Mouse (Mus musculus) midbrain, embryonic 13.5 days (tissue): ENCODE measurements at regions not wholly inside any gene's neighbourhood (a gene's known extent, or its start where the extent isn't known, plus 50 kb on each side); places are given as distances from the start of the nearest gene placed in this dataset.

Source experiments
- ATAC-seq: fragments of 200-750 bp; cut with Nextera tagmentation; 2 replicates; pipeline ENCODE4 v1.8.0; 2017; ENCODE audit warnings: mild to moderate bottlenecking, moderate TSS enrichment, moderate library complexity
- H3K27ac ChIP-seq: fragments of 300-500 bp; sonication (generic); 2 replicates; pipeline ENCODE4 v1.5.1; 2015; ENCODE audit warnings: inconsistent platforms, mild to moderate bottlenecking, moderate library complexity
- H3K27me3 ChIP-seq: fragments of 300-500 bp; sonication (generic); 2 replicates; pipeline ENCODE4 v1.6.1; 2015; ENCODE audit warnings: mild to moderate bottlenecking, inconsistent platforms
- H3K36me3 ChIP-seq: fragments of 300-500 bp; sonication (generic); 2 replicates; pipeline ENCODE4 v1.6.1; 2015; ENCODE audit warnings: mild to moderate bottlenecking, inconsistent platforms
- H3K4me1 ChIP-seq: fragments of 300-500 bp; sonication (generic); replicated peaks from 2 replicates; pipeline ENCODE4 v1.6.1; 2015; ENCODE audit warnings: inconsistent platforms
- H3K4me2 ChIP-seq: fragments of 300-500 bp; sonication (generic); replicated peaks from 2 replicates; pipeline ENCODE4 v1.6.1; 2015; ENCODE audit warnings: moderate library complexity, mild to moderate bottlenecking, inconsistent platforms
- H3K4me3 ChIP-seq: fragments of 300-500 bp; sonication (generic); replicated peaks from 2 replicates; pipeline ENCODE4 v1.5.1; 2015; ENCODE audit warnings: mild to moderate bottlenecking, inconsistent platforms
- H3K9ac ChIP-seq: fragments of 300-500 bp; sonication (generic); replicated peaks from 2 replicates; pipeline ENCODE4 v1.6.1; 2015; ENCODE audit warnings: mild to moderate bottlenecking, inconsistent platforms
- H3K9me3 ChIP-seq: fragments of 300-500 bp; sonication (generic); 2 replicates; pipeline ENCODE4 v1.6.1; 2016; ENCODE audit warnings: mild to moderate bottlenecking, inconsistent platforms
- WGBS: fragments of 180-500 bp; shearing (Covaris S2); methylation state at CpG from one replicate; pipeline ENCODE4 v1.1.7; 2015; 5-methylcytosine and 5-hydroxymethylcytosine counted together

GRCm38 (mm10) chr2:75557392-75557791, 101.7 kb upstream of the Hnrnpa3 start:
- no peak for ATAC-seq
- WGBS: 87% methylated on average over 11 of the region's 11 CpGs
- Histone ChIP-seq H3K27me3 (no peaks in the 10 kb centered on the region), H3K36me3 (no peaks in the 10 kb centered on the region), H3K9me3 (no peaks in the 10 kb centered on the region), H3K4me3 (no peak overlapping the region), H3K27ac (no peak overlapping the region), H3K4me2 (no peak overlapping the region), H3K4me1 (peaks cover 4% of the 10 kb centered on the region; the same call in 1 of the 2 replicates), H3K9ac (no peak overlapping the region)

- no peak overlapping the region for H3K4me3 ChIP-seq
- no peak overlapping the region for H3K27ac ChIP-seq
- H3K9me3 ChIP-seq: no peaks in the 10 kb centered on the region
- no peak overlapping the region for H3K4me2 ChIP-seq
- H3K36me3 ChIP-seq: no peaks in the 10 kb centered on the region
- H3K9ac ChIP-seq: no peak overlapping the region
- no peak for ATAC-seq
- H3K27me3 ChIP-seq: no peaks in the 10 kb centered on the region
- H3K4me1 ChIP-seq: peaks cover 4% of the 10 kb centered on the region; the same call in 1 of the 2 replicates
- WGBS: 62% methylated on average over 6 of the region's 6 CpGs
Observed at GRCm38 (mm10) chr2:75559920-75560319, 99.1 kb upstream of the Hnrnpa3 start.

- WGBS: 69% methylated on average over 9 of the region's 9 CpGs
- Histone ChIP-seq H3K4me2 (no peak overlapping the region), H3K36me3 (no peaks in the 10 kb centered on the region), H3K4me1 (peaks cover 4% of the 10 kb centered on the region; the same call in 1 of the 2 replicates), H3K27ac (no peak overlapping the region), H3K4me3 (no peak overlapping the region), H3K9ac (no peak overlapping the region), H3K27me3 (no peaks in the 10 kb centered on the region), H3K9me3 (no peaks in the 10 kb centered on the region)
- ATAC-seq: no peak
Observed at GRCm38 (mm10) chr2:75563253-75563913, 95.7 kb upstream of the Hnrnpa3 start.

GRCm38 (mm10) chr2:75564809-75565208, 94.3 kb upstream of the Hnrnpa3 start:
- Histone ChIP-seq H3K36me3 (no peaks in the 10 kb centered on the region), H3K27me3 (no peaks in the 10 kb centered on the region), H3K4me2 (no peak overlapping the region), H3K9me3 (no peaks in the 10 kb centered on the region), H3K9ac (no peak overlapping the region), H3K4me1 (peaks cover 4% of the 10 kb centered on the region; the same call in 1 of the 2 replicates), H3K4me3 (no peak overlapping the region), H3K27ac (no peak overlapping the region)
- ATAC-seq: no peak
- 61% methylated on average over 5 of the region's 5 CpGs for WGBS

GRCm38 (mm10) chr2:75567131-75567530, 91.9 kb upstream of the Hnrnpa3 start:
- no peak for ATAC-seq
- Histone ChIP-seq H3K9me3 (no peaks in the 10 kb centered on the region), H3K27me3 (no peaks in the 10 kb centered on the region), H3K4me1 (no peaks in the 10 kb centered on the region), H3K9ac (no peak overlapping the region), H3K4me3 (no peak overlapping the region), H3K36me3 (no peaks in the 10 kb centered on the region), H3K4me2 (no peak overlapping the region), H3K27ac (no peak overlapping the region)
- 93% methylated on average over 4 of the region's 4 CpGs for WGBS

GRCm38 (mm10) chr2:75569756-75570155, 89.3 kb upstream of the Hnrnpa3 start:
- no peaks in the 10 kb centered on the region for H3K4me1 ChIP-seq
- no peak overlapping the region for H3K9ac ChIP-seq
- ATAC-seq: no peak
- H3K4me2 ChIP-seq: no peak overlapping the region
- no peaks in the 10 kb centered on the region for H3K9me3 ChIP-seq
- H3K36me3 ChIP-seq: no peaks in the 10 kb centered on the region
- no peak overlapping the region for H3K4me3 ChIP-seq
- WGBS: 87% methylated on average over 6 of the region's 6 CpGs
- no peak overlapping the region for H3K27ac ChIP-seq
- no peaks in the 10 kb centered on the region for H3K27me3 ChIP-seq

- Histone ChIP-seq H3K4me2 (no peak overlapping the region), H3K9ac (no peak overlapping the region), H3K36me3 (no peaks in the 10 kb centered on the region), H3K9me3 (no peaks in the 10 kb centered on the region), H3K4me1 (no peaks in the 10 kb centered on the region), H3K27me3 (no peaks in the 10 kb centered on the region), H3K4me3 (no peak overlapping the region), H3K27ac (no peak overlapping the region)
- no peak for ATAC-seq
- 88% methylated on average over 2 of the region's 2 CpGs for WGBS
Observed at GRCm38 (mm10) chr2:75570246-75570645, 88.8 kb upstream of the Hnrnpa3 start.

GRCm38 (mm10) chr2:75584975-75585374, 74.1 kb upstream of the Hnrnpa3 start:
- peaks cover 9% of the 10 kb centered on the region; the same call in 1 of the 2 replicates for H3K27me3 ChIP-seq
- H3K4me1 ChIP-seq: peaks cover 15% of the 10 kb centered on the region
- H3K9ac ChIP-seq: peak overlapping the region; percentile 47; the same call in 1 of the 2 replicates
- peak overlapping the region; percentile 23 for H3K4me3 ChIP-seq
- no peak overlapping the region for H3K27ac ChIP-seq
- peak overlapping the region; percentile 56 for H3K4me2 ChIP-seq
- 3% methylated on average over 16 of the region's 16 CpGs for WGBS
- ATAC-seq: 0 out of 2 replicates have a peak, but pooled peaks have one; percentile 45
- H3K9me3 ChIP-seq: no peaks in the 10 kb centered on the region
- no peaks in the 10 kb centered on the region for H3K36me3 ChIP-seq

GRCm38 (mm10) chr2:75588572-75588971, 70.5 kb upstream of the Hnrnpa3 start:
- Histone ChIP-seq H3K27me3 (peaks cover 25% of the 10 kb centered on the region; the same call in 1 of the 2 replicates), H3K4me2 (no peak overlapping the region), H3K36me3 (no peaks in the 10 kb centered on the region), H3K9me3 (no peaks in the 10 kb centered on the region), H3K27ac (no peak overlapping the region), H3K9ac (no peak overlapping the region), H3K4me1 (peaks cover 17% of the 10 kb centered on the region), H3K4me3 (no peak overlapping the region)
- ATAC-seq: 0 out of 2 replicates have a peak, but pooled peaks have one; percentile 47
- 2% methylated on average over 6 of the region's 6 CpGs for WGBS

GRCm38 (mm10) chr2:75589452-75589851, 69.6 kb upstream of the Hnrnpa3 start:
- 4% methylated on average over 19 of the region's 19 CpGs for WGBS
- Histone ChIP-seq H3K4me3 (peak overlapping the region; percentile 23), H3K36me3 (no peaks in the 10 kb centered on the region), H3K9ac (peak overlapping the region; percentile 53; the same call in 1 of the 2 replicates), H3K27ac (no peak overlapping the region), H3K4me1 (peaks cover 17% of the 10 kb centered on the region), H3K9me3 (no peaks in the 10 kb centered on the region), H3K4me2 (peak overlapping the region; percentile 54), H3K27me3 (peaks cover 25% of the 10 kb centered on the region; the same call in 1 of the 2 replicates)
- peak; percentile 80 for ATAC-seq

GRCm38 (mm10) chr2:75590175-75590574, 68.9 kb upstream of the Hnrnpa3 start:
- H3K9ac ChIP-seq: no peak overlapping the region
- H3K27me3 ChIP-seq: peaks cover 25% of the 10 kb centered on the region; the same call in 1 of the 2 replicates
- peaks cover 12% of the 10 kb centered on the region for H3K4me1 ChIP-seq
- no peaks in the 10 kb centered on the region for H3K9me3 ChIP-seq
- H3K4me3 ChIP-seq: peak overlapping the region; percentile 23; the same call in 1 of the 2 replicates
- no peak overlapping the region for H3K27ac ChIP-seq
- H3K36me3 ChIP-seq: no peaks in the 10 kb centered on the region
- WGBS: 5% methylated on average over 10 of the region's 10 CpGs
- ATAC-seq: peak; percentile 44; the same call in 1 of the 2 replicates
- peak overlapping the region; percentile 54 for H3K4me2 ChIP-seq

GRCm38 (mm10) chr2:75600511-75600910, 58.5 kb upstream of the Hnrnpa3 start:
- Histone ChIP-seq H3K9me3 (no peaks in the 10 kb centered on the region), H3K9ac (no peak overlapping the region), H3K27me3 (0 out of 2 replicates have a peak, but pooled peaks cover 3% of the 10 kb centered on the region), H3K27ac (no peak overlapping the region), H3K4me3 (no peak overlapping the region), H3K36me3 (no peaks in the 10 kb centered on the region), H3K4me1 (peaks cover 6% of the 10 kb centered on the region), H3K4me2 (no peak overlapping the region)
- no peak for ATAC-seq
- 83% methylated on average over 5 of the region's 5 CpGs for WGBS
